Mouse (Mus musculus): Measurements from ENCODE around the gene Ccl24.

DNA sequence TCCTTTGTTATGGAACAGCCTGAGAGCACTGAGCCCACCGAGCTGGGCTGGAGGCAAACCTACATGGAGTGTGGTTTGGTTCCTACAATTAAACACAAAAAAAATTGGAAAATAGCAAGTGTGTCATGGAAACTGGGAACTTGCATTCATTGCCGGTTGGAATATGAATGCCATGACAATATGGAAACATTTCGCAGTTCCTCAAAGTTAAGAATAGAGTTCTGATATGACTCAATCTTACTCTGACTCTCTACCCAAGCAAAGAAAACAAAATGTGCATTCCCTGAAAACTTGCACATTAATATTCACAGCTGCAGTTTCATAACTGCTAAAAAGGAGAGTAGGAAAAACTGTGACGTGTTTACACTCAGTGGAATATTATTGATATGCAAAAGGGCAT lies 9.5 kb upstream of the Ccl24 start:
- TF ChIP-seq EP300 (IDR thresholded peaks at IDR 0.05; ENCODE audit: low read depth) (no peak), CTCF (IDR thresholded peaks at IDR 0.05; ENCODE audit: low read depth) (no peak)

Data from liver, postnatal 0 days (tissue).